ENCODE assay signal across 7 mouse cellular contexts in the genomic region with DNA sequence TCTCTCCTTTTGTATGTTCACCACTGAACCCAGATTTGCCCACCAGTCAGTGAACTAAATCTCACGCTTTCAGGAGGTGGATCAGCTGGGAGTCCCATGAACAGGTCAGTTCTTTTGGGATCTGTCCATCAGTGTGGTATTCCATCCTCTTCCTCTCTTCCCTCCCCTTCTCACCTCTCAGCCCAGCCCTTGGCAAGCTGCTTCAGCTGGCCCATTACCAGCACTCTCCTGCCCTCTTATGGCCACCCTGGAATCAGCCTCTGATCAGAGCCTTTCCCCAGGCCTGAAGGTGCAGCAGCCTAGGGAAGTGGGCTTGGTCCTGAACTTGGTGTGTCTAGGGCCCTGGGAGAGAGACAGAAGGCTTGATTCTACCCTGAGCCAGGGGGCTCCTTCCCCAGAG. TPM values are rescaled to one million over a fixed set of nuclear protein-coding genes. Genes with fewer than 3 reads are reported as not detected.
A peak's percentile ranks its signal among the peaks of the same experiment; 100 is the strongest.
DNase-seq lines count a peak whose midpoint lies in the region; ATAC-seq and TF ChIP-seq lines count a peak whose summit lies in the region.

No protein-coding gene starts in this region.

- no peak overlapping the region for H3K9ac ChIP-seq in embryonic facial prominence, embryonic 14.5 days (ENCODE audit: low read depth, low read length)

- TF ChIP-seq CTCF in G1E (IDR thresholded peaks at IDR 0.05; ENCODE audit: low read depth, low read length) = peak; percentile 14; the same call in 1 of the 2 replicates

- 13% methylated on average over 1 of the region's 1 CpGs for WGBS in embryonic facial prominence, embryonic 14.5 days

- intact Hi-C loops in heart, postnatal 10 days (cut with DNase I) = loop anchor here (1.0 to 5.0 kb wide), 2 partner anchors 66 to 138 kb away; a partner anchor contains a TSS

- no peak overlapping the region for H3K27ac ChIP-seq in embryonic facial prominence, embryonic 14.5 days (replicated peaks; ENCODE audit: low read depth, low read length)

- H3K4me1 ChIP-seq in G1E (ENCODE audit: insufficient read depth, low read depth, low read length) = no peaks in the 10 kb centered on the region
- peaks cover 9% of the 10 kb centered on the region for H3K4me1 ChIP-seq in embryonic facial prominence, embryonic 14.5 days (ENCODE audit: control insufficient read depth, insufficient read depth, low read length)

- no peaks in the 10 kb centered on the region for H3K36me3 ChIP-seq in G1E (replicated peaks)
- no peaks in the 10 kb centered on the region for H3K36me3 ChIP-seq in embryonic facial prominence, embryonic 14.5 days (ENCODE audit: control insufficient read depth, insufficient read depth, low read length)

- no peak for ATAC-seq in G1E (ENCODE audit: extremely low read depth, insufficient number of reproducible peaks, low FRiP score, poor library complexity, severe bottlenecking)
- peak; percentile 37; the same call in 1 of the 2 replicates for ATAC-seq in embryonic facial prominence, embryonic 14.5 days (ENCODE audit: low read depth)

- peaks cover 4% of the 10 kb centered on the region; the same call in 1 of the 2 replicates for H3K27me3 ChIP-seq in G1E (ENCODE audit: insufficient read depth, low read length)
- no peaks in the 10 kb centered on the region for H3K27me3 ChIP-seq in embryonic facial prominence, embryonic 14.5 days (replicated peaks; ENCODE audit: control insufficient read depth, insufficient read depth, low read length)

- no peaks in the 10 kb centered on the region for H3K9me3 ChIP-seq in G1E (replicated peaks)
- no peaks in the 10 kb centered on the region for H3K9me3 ChIP-seq in embryonic facial prominence, embryonic 14.5 days (ENCODE audit: control insufficient read depth, low read length)

- peak; percentile 23 for DNase-seq in G1E (ENCODE audit: low spot score)
- peak; percentile 85 for DNase-seq in adrenal gland, postnatal 14 days
- peak; percentile 59 for DNase-seq in embryonic facial prominence, embryonic 14.5 days (ENCODE audit: low spot score)
- DNase-seq in heart, postnatal 10 days = peak; percentile 78 to 87
- peak; percentile 66 for DNase-seq in layer of hippocampus, adult 11-12 months (ENCODE audit: low spot score)
- DNase-seq in lung, postnatal 36 days = peak; percentile 79
- DNase-seq in right cerebral cortex, postnatal 14 days = peak; percentile 74

- H3K4me2 ChIP-seq in embryonic facial prominence, embryonic 14.5 days (ENCODE audit: low read depth, low read length) = no peak overlapping the region

- H3K4me3 ChIP-seq in G1E (ENCODE audit: low read depth, low read length) = no peak overlapping the region
- H3K4me3 ChIP-seq in embryonic facial prominence, embryonic 14.5 days (ENCODE audit: low read depth, low read length) = no peak overlapping the region

RNA-seq across cellular contexts. Expression of a gene that starts 42.4 kb away (rescaled TPM):
- not detected in 2 replicates for total RNA-seq in G1E (2014; fragmentation: Nextera tagmentation)
- total RNA-seq in G1E (2017) = not detected in 2 replicates
- not detected in 2 replicates for polyA plus RNA-seq in G1E (2012)
- 1.8 and 1.9 TPM in 2 replicates for total RNA-seq in adrenal gland, postnatal 14 days (2021)
- 3.1 and 4.1 TPM in 2 replicates for polyA plus RNA-seq in embryonic facial prominence, embryonic 14.5 days (2014; fragmentation: Nextera tagmentation; extraction: Ambion mirVana)
- 1 to 10 TPM; 1.1 to 1.6 TPM for total RNA-seq in heart, postnatal 10 days (2021)

Comparison
In these comparisons a context has a peak if more than half of its experiments do, and no peak if none do; other contexts are left out.
1. DNase-seq: peak in every context shown above with its lines; median percentile 85 in adrenal gland, postnatal 14 days; 82 in heart, postnatal 10 days; 79 in lung, postnatal 36 days; 74 in right cerebral cortex, postnatal 14 days; 66 in layer of hippocampus, adult 11-12 months; 59 in embryonic facial prominence, embryonic 14.5 days; 23 in G1E.